Mouse (Mus musculus): ENCODE results near the gene Tomm34. TPM values are rescaled to one million over a fixed set of nuclear protein-coding genes. Genes with fewer than 3 reads are reported as not detected.

The Tomm34 gene
- polyA plus RNA-seq (2014; fragmentation: Nextera tagmentation; extraction: Ambion mirVana) = 57.1 and 58.0 TPM in 2 replicates

- peak within 1 kb of the TSS; percentile 87 for H3K9ac ChIP-seq (ENCODE audit: low read depth, low read length)
- peak within 1 kb of the TSS; percentile 73 for H3K27ac ChIP-seq (ENCODE audit: low read depth, low read length)
- no peaks in the 10 kb centered on the region for H3K36me3 ChIP-seq (ENCODE audit: control insufficient read depth, insufficient read depth, low read length)
- DNase-seq (ENCODE audit: low spot score) (peak; percentile 99), ATAC-seq (replicated peaks; ENCODE audit: low FRiP score) (peak; percentile 94)
- H3K9me3 ChIP-seq (ENCODE audit: control insufficient read depth, low read length) = no peaks in the 10 kb centered on the region
- peak within 1 kb of the TSS; percentile 98 for H3K4me3 ChIP-seq (ENCODE audit: low read depth, low read length)
- peak within 1 kb of the TSS; percentile 93 for H3K4me2 ChIP-seq
- 1% methylated on average over 54 of the region's 55 CpGs for WGBS
- H3K27me3 ChIP-seq (replicated peaks; ENCODE audit: control insufficient read depth, insufficient read depth, low read length) = no peaks in the 10 kb centered on the region
- H3K4me1 ChIP-seq (replicated peaks; ENCODE audit: control insufficient read depth, insufficient read depth, low read length) = peaks cover 13% of the 10 kb centered on the region
These were observed at the start of gene Tomm34 for GRCm38 (mm10) chr2:164070765-164071436. Tomm34 (minus strand) TSS chr2:164071169.

- Histone ChIP-seq H3K36me3 (ENCODE audit: control insufficient read depth, insufficient read depth, low read length) (peaks cover 14% of the 10 kb centered on the region), H3K4me1 (replicated peaks; ENCODE audit: control insufficient read depth, insufficient read depth, low read length) (no peaks in the 10 kb centered on the region), H3K4me2 (no peak overlapping the region), H3K27ac (ENCODE audit: low read depth, low read length) (no peak overlapping the region), H3K9ac (ENCODE audit: low read depth, low read length) (no peak overlapping the region), H3K27me3 (replicated peaks; ENCODE audit: control insufficient read depth, insufficient read depth, low read length) (no peaks in the 10 kb centered on the region), H3K9me3 (ENCODE audit: control insufficient read depth, low read length) (no peaks in the 10 kb centered on the region), H3K4me3 (ENCODE audit: low read depth, low read length) (no peak overlapping the region)
- no peak for ATAC-seq (replicated peaks; ENCODE audit: low FRiP score)
- no peak for DNase-seq (ENCODE audit: low spot score)
- 95% methylated on average over 6 of the region's 6 CpGs for WGBS
These were observed 48.5 kb upstream of the Tomm34 start for GRCm38 (mm10) chr2:164119503-164119902.

- no peaks in the 10 kb centered on the region for H3K27me3 ChIP-seq (replicated peaks; ENCODE audit: control insufficient read depth, insufficient read depth, low read length)
- H3K9me3 ChIP-seq (ENCODE audit: control insufficient read depth, low read length) = no peaks in the 10 kb centered on the region
- no peak overlapping the region for H3K4me2 ChIP-seq
- DNase-seq (ENCODE audit: low spot score) (no peak), ATAC-seq (replicated peaks; ENCODE audit: low FRiP score) (no peak)
- H3K4me1 ChIP-seq (replicated peaks; ENCODE audit: control insufficient read depth, insufficient read depth, low read length) = no peaks in the 10 kb centered on the region
- peaks cover 16% of the 10 kb centered on the region for H3K36me3 ChIP-seq (ENCODE audit: control insufficient read depth, insufficient read depth, low read length)
- WGBS = 90% methylated on average over 10 of the region's 10 CpGs
- H3K4me3 ChIP-seq (ENCODE audit: low read depth, low read length) = no peak overlapping the region
- no peak overlapping the region for H3K9ac ChIP-seq (ENCODE audit: low read depth, low read length)
- no peak overlapping the region for H3K27ac ChIP-seq (ENCODE audit: low read depth, low read length)
These were observed 44.6 kb upstream of the Tomm34 start for GRCm38 (mm10) chr2:164115531-164115930.

GRCm38 (mm10) chr2:164114051-164114450 is 43.1 kb upstream of the Tomm34 start:
- no peak overlapping the region for H3K4me3 ChIP-seq (ENCODE audit: low read depth, low read length)
- no peak for ATAC-seq (replicated peaks; ENCODE audit: low FRiP score)
- DNase-seq (ENCODE audit: low spot score) = no peak
- no peak overlapping the region for H3K27ac ChIP-seq (ENCODE audit: low read depth, low read length)
- no peak overlapping the region for H3K4me2 ChIP-seq
- H3K36me3 ChIP-seq (ENCODE audit: control insufficient read depth, insufficient read depth, low read length) = peaks cover 8% of the 10 kb centered on the region; the same call in 1 of the 2 replicates
- no peak overlapping the region for H3K9ac ChIP-seq (ENCODE audit: low read depth, low read length)
- no peaks in the 10 kb centered on the region for H3K4me1 ChIP-seq (replicated peaks; ENCODE audit: control insufficient read depth, insufficient read depth, low read length)
- H3K27me3 ChIP-seq (replicated peaks; ENCODE audit: control insufficient read depth, insufficient read depth, low read length) = no peaks in the 10 kb centered on the region
- no peaks in the 10 kb centered on the region for H3K9me3 ChIP-seq (ENCODE audit: control insufficient read depth, low read length)
- 80% methylated on average over 6 of the region's 6 CpGs for WGBS

- Histone ChIP-seq H3K9ac (ENCODE audit: low read depth, low read length) (no peak overlapping the region), H3K4me1 (replicated peaks; ENCODE audit: control insufficient read depth, insufficient read depth, low read length) (no peaks in the 10 kb centered on the region), H3K36me3 (ENCODE audit: control insufficient read depth, insufficient read depth, low read length) (peaks cover 9% of the 10 kb centered on the region; the same call in 1 of the 2 replicates), H3K4me3 (ENCODE audit: low read depth, low read length) (no peak overlapping the region), H3K27ac (ENCODE audit: low read depth, low read length) (no peak overlapping the region), H3K4me2 (no peak overlapping the region), H3K9me3 (ENCODE audit: control insufficient read depth, low read length) (no peaks in the 10 kb centered on the region), H3K27me3 (replicated peaks; ENCODE audit: control insufficient read depth, insufficient read depth, low read length) (no peaks in the 10 kb centered on the region)
- ATAC-seq (replicated peaks; ENCODE audit: low FRiP score) = no peak
- DNase-seq (ENCODE audit: low spot score) = no peak
- WGBS = 85% methylated on average over 8 of the region's 8 CpGs
These were observed 40.6 kb upstream of the Tomm34 start for GRCm38 (mm10) chr2:164111546-164111945.

- Histone ChIP-seq H3K9me3 (ENCODE audit: control insufficient read depth, low read length) (no peaks in the 10 kb centered on the region), H3K4me2 (no peak overlapping the region), H3K27me3 (replicated peaks; ENCODE audit: control insufficient read depth, insufficient read depth, low read length) (no peaks in the 10 kb centered on the region), H3K4me1 (replicated peaks; ENCODE audit: control insufficient read depth, insufficient read depth, low read length) (no peaks in the 10 kb centered on the region), H3K9ac (ENCODE audit: low read depth, low read length) (no peak overlapping the region), H3K36me3 (ENCODE audit: control insufficient read depth, insufficient read depth, low read length) (peaks cover 4% of the 10 kb centered on the region; the same call in 1 of the 2 replicates), H3K4me3 (ENCODE audit: low read depth, low read length) (no peak overlapping the region), H3K27ac (ENCODE audit: low read depth, low read length) (no peak overlapping the region)
- ATAC-seq (replicated peaks; ENCODE audit: low FRiP score) = no peak
- 79% methylated on average over 4 of the region's 4 CpGs for WGBS
- DNase-seq (ENCODE audit: low spot score) = no peak
These were observed 37.5 kb upstream of the Tomm34 start for GRCm38 (mm10) chr2:164108501-164108900.

- Histone ChIP-seq H3K9me3 (ENCODE audit: control insufficient read depth, low read length) (no peaks in the 10 kb centered on the region), H3K9ac (ENCODE audit: low read depth, low read length) (no peak overlapping the region), H3K4me3 (ENCODE audit: low read depth, low read length) (no peak overlapping the region), H3K27ac (ENCODE audit: low read depth, low read length) (no peak overlapping the region), H3K27me3 (replicated peaks; ENCODE audit: control insufficient read depth, insufficient read depth, low read length) (no peaks in the 10 kb centered on the region), H3K4me2 (no peak overlapping the region), H3K36me3 (ENCODE audit: control insufficient read depth, insufficient read depth, low read length) (peaks cover 4% of the 10 kb centered on the region; the same call in 1 of the 2 replicates), H3K4me1 (replicated peaks; ENCODE audit: control insufficient read depth, insufficient read depth, low read length) (no peaks in the 10 kb centered on the region)
- ATAC-seq (replicated peaks; ENCODE audit: low FRiP score) (no peak), DNase-seq (ENCODE audit: low spot score) (no peak)
- WGBS = 84% methylated on average over 16 of the region's 16 CpGs
These were observed 36.3 kb upstream of the Tomm34 start for GRCm38 (mm10) chr2:164107125-164107874.

GRCm38 (mm10) chr2:164106287-164107035 is 35.5 kb upstream of the Tomm34 start:
- WGBS = 89% methylated on average over 14 of the region's 14 CpGs

More at GRCm38 (mm10) chr2:164106287-164107035, 35.5 kb upstream of the Tomm34 start:
- Histone ChIP-seq H3K4me2 (no peak overlapping the region), H3K36me3 (ENCODE audit: control insufficient read depth, insufficient read depth, low read length) (peaks cover 4% of the 10 kb centered on the region; the same call in 1 of the 2 replicates), H3K4me3 (ENCODE audit: low read depth, low read length) (no peak overlapping the region), H3K9me3 (ENCODE audit: control insufficient read depth, low read length) (no peaks in the 10 kb centered on the region), H3K9ac (ENCODE audit: low read depth, low read length) (no peak overlapping the region), H3K27ac (ENCODE audit: low read depth, low read length) (no peak overlapping the region), H3K27me3 (replicated peaks; ENCODE audit: control insufficient read depth, insufficient read depth, low read length) (no peaks in the 10 kb centered on the region), H3K4me1 (replicated peaks; ENCODE audit: control insufficient read depth, insufficient read depth, low read length) (no peaks in the 10 kb centered on the region)
- DNase-seq (ENCODE audit: low spot score) (no peak), ATAC-seq (replicated peaks; ENCODE audit: low FRiP score) (no peak)
